Mouse (Mus musculus) C2C12 (cell line): ENCODE data around the gene Nav2. TPM values are rescaled to one million over a fixed set of nuclear protein-coding genes. Genes with fewer than 3 reads are reported as not detected.

Experiments
- H3K27me3 ChIP-seq: one replicate; pipeline ENCODE4 v1.6.1; 2011; ENCODE audit not compliant: control insufficient read depth, insufficient read depth, insufficient read length
- H3K36me3 ChIP-seq: one replicate; pipeline ENCODE4 v1.6.1; 2011; ENCODE audit not compliant: control insufficient read depth, insufficient read depth
- H3K4me3 ChIP-seq: one replicate; pipeline ENCODE4 v1.5.1; 2011; ENCODE audit warnings: mild to moderate bottlenecking, control low read depth; ENCODE audit not compliant: poor library complexity, insufficient read depth, severe bottlenecking
- H3K79me2 ChIP-seq: one replicate; pipeline ENCODE4 v1.6.1; 2011; ENCODE audit not compliant: control insufficient read depth, insufficient read depth
- H3K79me3 ChIP-seq: one replicate; pipeline ENCODE4 v1.6.1; 2011; ENCODE audit warnings: low read depth, control low read depth
- H3ac ChIP-seq: one replicate; pipeline ENCODE3; 2011; ENCODE audit warnings: low read depth; ENCODE audit not compliant: control insufficient read depth, insufficient read length
- CEBPB ChIP-seq: IDR thresholded peaks from one replicate; pipeline ENCODE4 v1.6.1; 2011; ENCODE audit warnings: low read depth, mild to moderate bottlenecking, control low read depth, moderate library complexity
- CTCF ChIP-seq: IDR thresholded peaks from one replicate; pipeline ENCODE4 v1.5.1; 2011; ENCODE audit not compliant: control insufficient read depth, insufficient read depth, insufficient read length
- FOSL1 ChIP-seq: IDR thresholded peaks from one replicate; pipeline ENCODE4 v1.8.0; 2011; ENCODE audit warnings: mild to moderate bottlenecking, low read length; ENCODE audit not compliant: poor library complexity, insufficient read depth, severe bottlenecking
- MAX ChIP-seq: IDR thresholded peaks from one replicate; pipeline ENCODE4 v1.6.1; 2011; ENCODE audit warnings: mild to moderate bottlenecking, control low read depth
- MYOD1 ChIP-seq: IDR thresholded peaks from one replicate; pipeline ENCODE4 v1.6.1; 2011; ENCODE audit warnings: low read depth; ENCODE audit not compliant: control insufficient read depth, insufficient read length
- MYOG ChIP-seq: IDR thresholded peaks from one replicate; pipeline ENCODE4 v1.6.1; 2011; ENCODE audit not compliant: control insufficient read depth, insufficient read length; ENCODE audit errors: extremely low read depth
- USF1 ChIP-seq: IDR thresholded peaks from one replicate; pipeline ENCODE4 v1.6.1; 2011; ENCODE audit warnings: low read depth, mild to moderate bottlenecking, control low read depth, moderate library complexity
- polyA plus RNA-seq: library from polyadenylated mRNA; unstranded; fragments of >200 nt; fragmentation: generic; extraction: Trizol; gene quantifications from one replicate; pipeline ENCODE4 v1.2.1, GENCODE M21; 2012; ENCODE audit warnings: missing spikeins

The Nav2 gene
- polyA plus RNA-seq, 1 experiment: 4.7 TPM

- H3K27me3 ChIP-seq: no peaks in the 10 kb centered on the region
- TF ChIP-seq USF1 (no peak), FOSL1 (no peak), MYOD1 (no peak), MAX (no peak), CEBPB (no peak), MYOG (no peak), CTCF (no peak)
- H3K36me3 ChIP-seq: no peaks in the 10 kb centered on the region
- no peak overlapping the region for H3K4me3 ChIP-seq
- no peaks in the 10 kb centered on the region for H3K79me3 ChIP-seq
- H3K79me2 ChIP-seq: no peaks in the 10 kb centered on the region
- H3ac ChIP-seq: no peak overlapping the region
Observed at GRCm38 (mm10) chr7:49492622-49493021, 584.1 kb downstream of the Nav2 start.

GRCm38 (mm10) chr7:49493210-49493609, 584.7 kb downstream of the Nav2 start:
- no peak for TF ChIP-seq FOSL1
- no peak for TF ChIP-seq USF1
- no peak for TF ChIP-seq MYOD1
- TF ChIP-seq MAX: no peak
- no peak for TF ChIP-seq MYOG
- TF ChIP-seq CTCF: no peak
- no peak for TF ChIP-seq CEBPB
- H3K79me3 ChIP-seq: no peaks in the 10 kb centered on the region
- no peaks in the 10 kb centered on the region for H3K36me3 ChIP-seq
- no peaks in the 10 kb centered on the region for H3K27me3 ChIP-seq
- H3ac ChIP-seq: no peak overlapping the region
- no peak overlapping the region for H3K4me3 ChIP-seq
- no peaks in the 10 kb centered on the region for H3K79me2 ChIP-seq

- TF ChIP-seq MYOG: no peak
- TF ChIP-seq MYOD1: no peak
- TF ChIP-seq FOSL1: no peak
- TF ChIP-seq CTCF: no peak
- Histone ChIP-seq H3K4me3 (no peak overlapping the region), H3ac (no peak overlapping the region), H3K27me3 (no peaks in the 10 kb centered on the region), H3K79me3 (no peaks in the 10 kb centered on the region), H3K36me3 (no peaks in the 10 kb centered on the region), H3K79me2 (no peaks in the 10 kb centered on the region)
Observed at GRCm38 (mm10) chr7:49494654-49495053, 586.1 kb downstream of the Nav2 start.

- no peaks in the 10 kb centered on the region for H3K27me3 ChIP-seq
- H3ac ChIP-seq: no peak overlapping the region
- H3K79me3 ChIP-seq: no peaks in the 10 kb centered on the region
- H3K36me3 ChIP-seq: no peaks in the 10 kb centered on the region
- H3K79me2 ChIP-seq: no peaks in the 10 kb centered on the region
- no peak for TF ChIP-seq CTCF
- no peak for TF ChIP-seq USF1
- no peak for TF ChIP-seq MYOD1
- TF ChIP-seq MYOG: no peak
- TF ChIP-seq MAX: no peak
- TF ChIP-seq CEBPB: no peak
- no peak for TF ChIP-seq FOSL1
- no peak overlapping the region for H3K4me3 ChIP-seq
Observed at GRCm38 (mm10) chr7:49496111-49496510, 587.6 kb downstream of the Nav2 start.

GRCm38 (mm10) chr7:49496766-49497425, 588.4 kb downstream of the Nav2 start:
- no peak overlapping the region for H3ac ChIP-seq
- no peaks in the 10 kb centered on the region for H3K79me3 ChIP-seq
- H3K79me2 ChIP-seq: no peaks in the 10 kb centered on the region
- H3K27me3 ChIP-seq: no peaks in the 10 kb centered on the region
- H3K36me3 ChIP-seq: no peaks in the 10 kb centered on the region
- TF ChIP-seq CTCF (no peak), USF1 (no peak), MAX (no peak), CEBPB (no peak)
- no peak overlapping the region for H3K4me3 ChIP-seq

GRCm38 (mm10) chr7:49497426-49497892, 588.9 kb downstream of the Nav2 start:
- H3K4me3 ChIP-seq: no peak overlapping the region
- TF ChIP-seq USF1 (no peak), FOSL1 (no peak), CTCF (no peak), MYOG (no peak), CEBPB (no peak), MAX (no peak)
- H3K79me3 ChIP-seq: no peaks in the 10 kb centered on the region
- no peak overlapping the region for H3ac ChIP-seq
- H3K79me2 ChIP-seq: no peaks in the 10 kb centered on the region
- H3K27me3 ChIP-seq: no peaks in the 10 kb centered on the region
- no peaks in the 10 kb centered on the region for H3K36me3 ChIP-seq
